Mouse (Mus musculus) megakaryocyte, embryonic 14.5 days (primary cell): Measurements from ENCODE around the gene Cracr2b. TPM values are rescaled to one million over a fixed set of nuclear protein-coding genes. Genes with fewer than 3 reads are reported as not detected.

Source experiments
- H3K27me3 ChIP-seq: replicated peaks from 2 replicates; pipeline ENCODE3; 2012; ENCODE audit warnings: inconsistent platforms
- H3K36me3 ChIP-seq: replicated peaks from 2 replicates; pipeline ENCODE3; 2012; ENCODE audit warnings: low read length, inconsistent platforms, mixed read lengths
- H3K4me1 ChIP-seq: 2 replicates; pipeline ENCODE4 v1.6.1; 2012; ENCODE audit warnings: inconsistent platforms
- H3K4me3 ChIP-seq: replicated peaks from 2 replicates; pipeline ENCODE3; 2012; ENCODE audit warnings: moderate library complexity, mild to moderate bottlenecking, inconsistent platforms
- H3K9me3 ChIP-seq: 2 replicates; pipeline ENCODE4 v1.6.1; 2012; ENCODE audit warnings: inconsistent platforms
- FLI1 ChIP-seq: IDR thresholded peaks from 2 replicates; pipeline ENCODE4 v1.6.1; 2012; ENCODE audit warnings: low read length, inconsistent platforms, mixed read lengths
- GATA1 ChIP-seq: IDR thresholded peaks from 3 replicates; pipeline ENCODE4 v1.6.1; 2012; ENCODE audit warnings: mixed read lengths, low read length, inconsistent platforms, borderline replicate concordance
- polyA plus RNA-seq: library from polyadenylated mRNA; stranded (reverse); fragments of >175 nt; gene quantifications from 2 replicates; pipeline ENCODE4 v1.2.3, GENCODE M21; 2012; ENCODE audit warnings: low replicate concordance; ENCODE audit not compliant: insufficient read depth

The Cracr2b gene
- polyA plus RNA-seq, 1 experiment: 29.4 TPM

GRCm38 (mm10) chr7:141476226-141476980 lies 15.5 kb downstream of the Cracr2b start:
- H3K4me1 ChIP-seq: peaks cover 83% of the 10 kb centered on the region
- TF ChIP-seq GATA1 (no peak), FLI1 (no peak)
- peaks cover 35% of the 10 kb centered on the region for H3K36me3 ChIP-seq
- H3K27me3 ChIP-seq: no peaks in the 10 kb centered on the region
- no peaks in the 10 kb centered on the region for H3K9me3 ChIP-seq
- H3K4me3 ChIP-seq: peak overlapping the region; percentile 97

- no peaks in the 10 kb centered on the region for H3K27me3 ChIP-seq
- H3K36me3 ChIP-seq: peaks cover 36% of the 10 kb centered on the region
- TF ChIP-seq GATA1: no peak
- TF ChIP-seq FLI1: no peak
- H3K4me3 ChIP-seq: peak overlapping the region; percentile 97
- H3K9me3 ChIP-seq: no peaks in the 10 kb centered on the region
- H3K4me1 ChIP-seq: peaks cover 85% of the 10 kb centered on the region
Observed at GRCm38 (mm10) chr7:141476981-141477370, 16.1 kb downstream of the Cracr2b start.

- TF ChIP-seq GATA1 (no peak), FLI1 (no peak)
Observed at GRCm38 (mm10) chr7:141477578-141478269, 16.8 kb downstream of the Cracr2b start.

GRCm38 (mm10) chr7:141478270-141478748 lies 17.4 kb downstream of the Cracr2b start:
- no peaks in the 10 kb centered on the region for H3K27me3 ChIP-seq
- peaks cover 38% of the 10 kb centered on the region for H3K36me3 ChIP-seq
- H3K9me3 ChIP-seq: no peaks in the 10 kb centered on the region
- peaks cover 85% of the 10 kb centered on the region for H3K4me1 ChIP-seq
- H3K4me3 ChIP-seq: peak overlapping the region; percentile 97
- TF ChIP-seq GATA1 (no peak), FLI1 (no peak)

More at GRCm38 (mm10) chr7:141477578-141478269, 16.8 kb downstream of the Cracr2b start:
- H3K4me1 ChIP-seq: peaks cover 85% of the 10 kb centered on the region
- peak overlapping the region; percentile 97 for H3K4me3 ChIP-seq
- H3K36me3 ChIP-seq: peaks cover 36% of the 10 kb centered on the region
- H3K9me3 ChIP-seq: no peaks in the 10 kb centered on the region
- no peaks in the 10 kb centered on the region for H3K27me3 ChIP-seq

GRCm38 (mm10) chr7:141480842-141481497 lies 20.1 kb downstream of the Cracr2b start:
- Histone ChIP-seq H3K36me3 (peaks cover 61% of the 10 kb centered on the region), H3K9me3 (no peaks in the 10 kb centered on the region), H3K4me3 (peak overlapping the region; percentile 81), H3K27me3 (no peaks in the 10 kb centered on the region), H3K4me1 (peaks cover 94% of the 10 kb centered on the region)
- no peak for TF ChIP-seq GATA1
- TF ChIP-seq FLI1: no peak

GRCm38 (mm10) chr7:141481498-141482401 lies 20.9 kb downstream of the Cracr2b start:
- TF ChIP-seq GATA1 (no peak), FLI1 (no peak)
- peaks cover 93% of the 10 kb centered on the region for H3K4me1 ChIP-seq
- peaks cover 69% of the 10 kb centered on the region for H3K36me3 ChIP-seq
- peak overlapping the region; percentile 81 for H3K4me3 ChIP-seq
- H3K27me3 ChIP-seq: no peaks in the 10 kb centered on the region
- no peaks in the 10 kb centered on the region for H3K9me3 ChIP-seq

- Histone ChIP-seq H3K9me3 (no peaks in the 10 kb centered on the region), H3K27me3 (no peaks in the 10 kb centered on the region), H3K4me3 (no peak overlapping the region), H3K36me3 (peaks cover 77% of the 10 kb centered on the region), H3K4me1 (peaks cover 93% of the 10 kb centered on the region)
- TF ChIP-seq GATA1 (no peak), FLI1 (no peak)
Observed at GRCm38 (mm10) chr7:141482531-141483024, 21.7 kb downstream of the Cracr2b start.

GRCm38 (mm10) chr7:141483114-141483653 lies 22.3 kb downstream of the Cracr2b start:
- Histone ChIP-seq H3K9me3 (no peaks in the 10 kb centered on the region), H3K4me1 (peaks cover 93% of the 10 kb centered on the region), H3K27me3 (no peaks in the 10 kb centered on the region), H3K4me3 (no peak overlapping the region), H3K36me3 (peaks cover 83% of the 10 kb centered on the region)
- TF ChIP-seq FLI1 (no peak), GATA1 (no peak)
